Mouse (Mus musculus) granulocyte monocyte progenitor cell, adult 5-6 weeks (primary cell): Measurements from ENCODE around the gene Ihh. TPM values are rescaled to one million over a fixed set of nuclear protein-coding genes. Genes with fewer than 3 reads are reported as not detected.

ENCODE experiments used
- ATAC-seq: replicated peaks from 2 replicates; pipeline ENCODE4 v1.8.0; 2016; ENCODE audit warnings: mild to moderate bottlenecking, moderate TSS enrichment, inconsistent platforms; ENCODE audit not compliant: poor library complexity, severe bottlenecking
- total RNA-seq, 2 experiments: library from RNA; stranded (forward) in 1 of 2; stranded (reverse) in 1 of 2; fragments of 200-712, 200-1000 nt in 1 of 2; fragments of >200 nt in 1 of 2; fragmentation: Nextera tagmentation in 1 of 2; gene quantifications; 2 replicates each; pipeline ENCODE4 v1.2.3; 2014 to 2017

Gene Ihh
- total RNA-seq (2014; fragmentation: Nextera tagmentation) (not detected in 2 replicates), total RNA-seq (2017) (not detected in 2 replicates)

DNA sequence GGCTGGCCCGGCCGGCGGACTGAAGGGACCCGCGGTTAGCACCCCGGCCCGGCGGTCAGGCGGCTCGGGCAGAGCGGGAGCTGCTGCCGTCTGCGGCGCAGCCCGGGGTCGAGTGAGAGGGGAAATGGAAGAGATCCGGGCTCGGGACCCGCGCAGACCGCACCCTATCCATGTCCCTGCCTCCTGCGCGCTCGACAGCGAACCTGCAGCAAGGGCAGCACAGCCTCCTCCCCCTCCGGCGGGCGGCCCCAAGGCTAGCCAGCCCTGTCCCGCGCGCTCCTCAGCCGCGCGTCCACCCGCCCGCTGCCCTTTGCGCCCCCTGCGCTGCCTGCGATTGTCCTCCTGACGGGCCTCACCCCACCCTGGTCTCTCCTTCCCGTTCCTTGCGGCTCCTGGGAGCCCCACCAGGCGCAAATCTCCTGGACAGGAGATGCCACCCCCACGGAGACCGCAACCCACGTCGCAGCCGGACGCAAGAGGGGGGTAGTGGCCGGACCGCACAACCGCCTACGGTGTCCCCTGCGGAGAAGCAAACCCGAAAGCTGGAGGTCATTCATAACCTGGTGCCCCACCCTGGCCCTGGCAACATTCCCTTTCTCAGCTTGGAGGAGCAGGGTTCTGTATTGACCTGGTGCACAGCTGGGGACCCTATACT is at the start of gene Ihh:
Gene Ihh, minus strand, starts transcription at position 117 of the 655 bp plus-strand sequence.
- no peak for ATAC-seq

DNA sequence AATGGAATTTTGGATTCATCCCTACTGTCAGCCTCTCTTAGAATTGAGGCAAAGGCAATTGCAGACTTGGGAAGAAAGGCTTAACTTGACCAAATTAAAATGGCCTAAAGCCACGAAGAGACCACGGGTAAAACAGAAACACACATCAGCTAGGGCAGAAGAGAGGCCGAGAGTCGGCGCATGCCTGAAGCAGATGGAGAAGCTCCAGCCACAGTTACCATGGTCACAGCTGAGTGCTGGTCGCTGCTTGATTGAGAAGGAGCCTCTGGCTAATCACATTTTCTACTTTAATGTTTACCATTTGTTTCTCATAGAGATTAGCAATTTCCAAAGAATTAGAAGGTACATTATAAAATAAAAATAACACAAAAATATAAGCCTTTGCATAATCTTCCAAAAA is 49.7 kb upstream of the Ihh start:
- no peak for ATAC-seq

DNA sequence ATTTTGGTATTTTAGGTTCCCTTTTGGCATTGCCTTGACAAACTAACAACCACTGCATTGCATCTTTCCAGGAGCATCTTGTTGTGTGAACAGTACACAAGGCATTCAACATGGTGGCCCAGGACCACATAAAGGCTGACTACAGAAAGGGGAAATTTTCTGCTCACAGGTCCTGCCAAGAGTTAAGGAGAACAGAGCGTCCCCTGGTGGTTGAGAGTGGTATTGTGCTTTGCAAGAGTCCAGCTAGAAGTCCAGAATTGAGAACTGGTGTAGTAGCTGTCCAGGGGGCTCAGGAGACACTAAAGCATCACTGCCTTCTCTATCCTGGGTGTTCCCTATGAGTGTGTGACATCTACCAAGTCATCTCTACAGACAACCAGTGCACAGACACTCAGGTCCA is 49.0 kb upstream of the Ihh start:
- peak; percentile 40 for ATAC-seq

DNA sequence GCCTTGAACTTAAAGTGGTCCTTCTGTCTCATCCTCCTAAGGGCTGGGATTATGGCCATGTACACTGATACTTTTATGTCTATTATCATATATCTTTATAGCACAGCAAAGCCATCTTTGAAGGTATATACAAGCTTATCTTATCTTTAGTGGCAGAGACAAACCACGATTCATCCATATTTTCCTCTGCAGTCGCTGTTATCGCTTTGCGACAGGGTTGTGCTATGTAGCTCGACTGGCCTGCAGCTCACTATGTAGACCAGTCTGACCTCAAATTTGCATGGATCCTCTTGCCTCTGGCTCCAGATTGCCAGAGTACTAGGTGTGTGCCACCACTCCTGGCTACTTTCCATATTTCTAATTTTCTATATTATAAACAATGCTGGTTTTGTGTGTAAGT is 47.7 kb upstream of the Ihh start:
- ATAC-seq = no peak

DNA sequence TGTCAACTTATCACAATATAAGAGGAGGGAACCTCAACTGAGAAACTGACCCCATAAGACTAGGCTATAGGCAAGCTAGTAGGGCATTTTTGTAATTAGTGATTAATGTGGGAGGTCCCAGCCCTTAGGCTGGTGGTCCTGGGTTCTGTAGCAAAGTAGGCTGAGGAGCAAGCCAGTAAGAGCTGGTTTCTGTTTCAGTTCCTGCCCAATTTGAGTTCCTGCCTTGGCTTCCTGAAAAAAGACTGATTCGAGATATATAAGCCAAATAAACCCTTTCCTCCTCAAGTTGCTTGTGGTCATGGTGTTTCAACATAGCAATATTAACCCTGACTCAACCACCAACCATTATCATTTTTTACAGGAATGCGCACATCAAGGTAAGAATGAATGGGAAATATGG is 45.8 kb upstream of the Ihh start:
- ATAC-seq = peak; percentile 87

DNA sequence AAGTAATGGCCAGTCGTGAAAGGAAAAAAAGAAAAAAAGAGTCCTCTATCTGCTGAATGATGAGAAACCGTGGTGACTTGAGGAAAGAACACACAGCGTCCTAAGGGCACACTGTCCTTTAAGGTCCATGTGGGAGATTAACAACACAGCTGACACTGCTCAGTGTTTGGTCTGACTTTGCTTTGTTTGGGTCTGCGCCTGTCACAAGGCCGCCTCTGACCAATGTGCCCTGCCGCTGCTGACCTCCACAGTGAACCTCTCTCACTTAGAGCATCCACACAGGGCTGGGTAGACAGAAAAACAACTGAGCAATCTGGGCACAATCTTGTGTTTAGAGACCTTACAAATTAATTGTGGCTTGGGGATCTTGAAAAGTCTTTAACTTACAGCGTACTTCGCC is 25.5 kb upstream of the Ihh start:
- no peak for ATAC-seq

DNA sequence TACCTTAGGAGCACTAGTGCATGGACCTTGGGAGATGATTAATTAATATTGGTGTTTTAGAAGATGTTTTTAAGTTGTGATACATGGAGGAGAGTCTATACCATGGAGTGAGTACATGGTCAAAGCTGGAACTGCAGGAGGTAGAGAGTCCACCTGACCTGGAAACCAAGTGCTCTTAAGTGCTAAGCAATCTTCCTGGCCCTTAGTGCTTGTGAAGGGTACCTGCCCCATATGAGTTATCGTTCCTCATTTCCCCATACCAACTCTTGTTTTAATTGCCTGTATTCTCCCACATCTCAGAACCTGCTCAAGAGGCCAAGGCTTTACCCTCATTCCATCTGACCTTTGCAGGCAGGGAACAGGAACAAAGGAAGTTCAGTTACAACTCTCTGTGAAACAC is 24.5 kb upstream of the Ihh start:
- no peak for ATAC-seq

DNA sequence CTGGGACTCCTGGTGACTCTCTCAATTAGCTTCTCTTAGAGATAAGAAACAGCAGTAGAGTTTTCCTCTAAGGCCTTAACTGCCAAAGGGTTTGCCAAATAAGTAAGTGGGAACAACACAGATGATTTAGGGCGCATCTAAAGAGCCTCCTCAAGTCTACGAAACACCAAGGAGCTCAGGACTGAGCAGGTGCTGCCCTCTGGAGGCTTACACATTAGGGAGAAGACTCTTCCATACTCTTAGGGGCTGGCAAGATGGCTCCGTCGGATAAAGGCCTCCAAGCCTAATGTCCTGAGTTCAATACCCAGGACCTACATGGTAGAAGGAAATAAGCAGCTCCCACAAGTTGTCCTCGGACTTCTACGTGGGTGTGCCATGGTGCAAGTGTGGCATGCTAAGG is 22.1 kb upstream of the Ihh start:
- ATAC-seq = no peak

DNA sequence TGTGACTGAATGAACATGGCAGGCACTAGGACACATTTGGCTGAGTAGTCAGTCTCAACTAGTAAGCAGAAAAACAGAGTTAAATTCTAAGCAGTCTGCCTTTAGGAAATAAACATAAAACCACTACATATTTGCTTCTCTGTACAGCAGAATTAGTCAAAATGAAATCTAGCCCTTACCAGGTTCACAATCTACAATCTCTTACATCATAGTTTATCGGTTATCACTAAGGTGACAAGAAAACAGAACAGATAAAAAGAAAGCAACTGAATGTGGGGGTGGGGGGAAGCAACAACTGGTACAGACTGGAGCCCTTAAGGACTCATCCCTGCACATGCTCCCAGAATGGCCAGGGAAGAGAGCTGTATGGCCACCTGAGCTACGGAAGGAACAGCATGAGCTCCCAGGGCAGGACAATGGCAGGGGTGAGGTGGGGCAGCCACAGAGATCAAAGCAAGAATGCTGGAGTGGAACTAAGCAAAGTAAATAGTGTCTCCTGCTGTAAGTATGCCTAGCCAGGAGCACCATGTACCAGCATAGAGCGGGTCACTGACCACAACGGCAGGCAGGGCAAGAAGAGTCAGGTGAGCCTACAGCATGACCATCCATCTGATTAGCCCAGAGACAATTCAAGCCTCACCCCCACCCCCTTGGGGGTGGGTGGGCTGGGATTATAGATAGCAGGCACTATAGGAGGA is 20.0 kb upstream of the Ihh start:
- no peak for ATAC-seq

DNA sequence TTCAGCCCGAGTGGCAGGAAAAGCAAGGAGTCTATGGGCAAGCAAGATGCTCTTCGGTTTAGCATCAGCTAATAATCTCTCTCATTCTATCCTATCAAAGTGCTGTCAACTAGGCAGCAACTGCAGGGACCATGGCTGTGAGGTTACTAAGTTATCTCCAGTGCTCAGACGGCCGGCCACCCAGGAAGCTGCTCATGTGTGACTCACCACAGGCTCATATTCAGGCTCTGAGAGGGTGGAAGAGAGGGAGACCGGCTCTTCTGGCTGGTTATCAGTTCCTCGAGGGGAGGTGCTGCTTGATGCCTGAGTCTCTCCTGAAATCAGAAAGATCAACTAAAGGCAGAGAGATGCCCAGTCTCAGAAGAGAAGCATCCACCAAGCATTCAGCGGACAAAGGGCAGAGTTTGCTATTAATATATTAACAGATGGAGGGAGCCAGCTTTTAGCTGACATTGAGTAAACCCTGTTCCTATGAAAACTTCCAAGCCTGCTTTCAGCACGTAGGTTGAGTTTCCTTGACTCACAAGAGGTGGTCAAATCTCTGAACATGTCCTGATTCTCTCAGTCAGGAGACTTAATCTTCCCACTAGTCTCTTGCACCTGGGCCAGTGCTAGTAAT is 16.6 kb upstream of the Ihh start:
- ATAC-seq = no peak

DNA sequence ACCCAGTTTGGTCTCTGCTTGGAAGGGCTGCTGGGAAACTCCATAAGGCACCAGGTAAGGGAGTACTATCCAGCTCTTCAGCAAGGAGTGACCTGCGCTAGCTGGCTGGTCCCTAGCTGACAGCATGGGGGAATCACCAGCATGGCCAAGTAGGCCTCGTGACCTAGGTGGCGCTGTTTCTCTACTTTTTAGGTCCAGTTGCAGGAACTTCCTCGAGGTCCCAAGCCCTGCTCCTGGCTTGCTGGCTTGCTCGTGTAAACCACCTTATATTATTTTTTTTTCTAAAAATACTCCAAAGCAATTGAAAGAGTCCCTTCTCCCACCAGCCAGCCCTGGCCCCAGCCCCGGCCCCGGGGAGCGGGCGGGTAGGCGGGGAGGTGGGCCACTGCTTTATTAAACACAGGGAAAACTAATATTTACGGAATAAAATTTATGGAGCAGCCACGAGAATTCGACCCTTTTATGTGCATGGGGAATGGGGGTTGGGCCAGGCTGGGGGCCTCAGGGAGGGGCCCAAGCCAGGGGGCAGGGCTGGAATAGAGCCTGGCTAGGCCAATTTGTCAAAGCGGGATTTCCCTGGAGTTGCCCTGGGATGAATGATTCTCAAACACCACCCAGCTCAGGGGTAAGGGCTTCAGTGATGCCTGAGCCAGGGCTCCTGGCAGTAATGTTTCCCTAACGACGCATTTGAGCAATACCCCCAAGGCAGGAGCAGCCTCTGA is 13.2 kb upstream of the Ihh start:
- peak; percentile 68 for ATAC-seq

DNA sequence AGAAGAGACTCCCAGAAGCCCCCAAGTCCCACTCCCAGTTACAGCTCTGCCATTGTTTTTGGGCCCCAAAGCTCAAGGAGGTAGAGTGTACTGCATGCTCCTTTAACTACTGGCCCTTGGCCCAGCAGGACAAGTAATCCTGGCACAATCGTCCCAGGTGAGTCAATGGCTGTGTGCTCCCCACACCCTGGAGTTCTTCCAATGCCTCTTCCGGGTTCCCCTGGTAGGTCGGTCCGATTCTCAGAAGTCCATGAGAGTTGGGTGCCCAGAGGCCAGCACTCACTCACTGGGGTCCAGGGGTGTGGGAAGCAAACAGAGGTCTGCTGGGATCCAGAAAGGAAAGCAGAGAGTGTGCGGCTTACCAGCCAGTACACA is 11.4 kb upstream of the Ihh start:
- ATAC-seq = no peak

DNA sequence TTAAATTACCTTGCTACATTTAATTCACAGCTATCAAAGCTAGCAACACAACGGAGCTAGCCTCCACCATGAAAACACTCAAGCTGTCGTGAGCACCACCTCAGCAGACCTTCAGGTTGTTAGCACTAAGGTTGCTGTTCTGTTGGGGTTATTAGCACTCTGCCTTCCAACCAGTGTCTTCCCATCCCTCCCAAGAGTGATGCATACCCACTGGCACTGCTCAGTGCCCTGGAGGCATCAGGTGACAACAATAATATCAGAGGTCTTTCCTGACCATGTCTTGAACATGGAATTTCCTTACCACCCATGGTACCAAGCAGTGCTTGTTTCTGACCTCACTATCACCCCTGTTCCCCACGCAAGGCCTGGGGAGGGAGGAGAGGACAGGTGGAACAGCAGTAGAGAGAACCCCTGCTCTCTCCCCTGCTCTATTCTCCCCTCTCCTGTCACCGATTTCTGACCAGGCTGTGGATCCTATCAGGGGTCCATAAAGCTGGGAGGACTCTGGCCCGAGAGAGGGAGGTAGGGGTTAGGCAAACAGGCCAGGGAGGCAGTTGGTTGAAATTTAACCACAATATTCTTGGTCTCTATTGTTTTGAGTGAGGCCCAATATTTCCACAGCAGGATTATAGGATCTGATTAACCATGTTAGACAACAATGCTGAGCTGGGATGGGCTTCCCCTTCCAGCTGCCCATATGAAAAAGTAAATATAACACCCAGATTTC is 10.8 kb upstream of the Ihh start:
- no peak for ATAC-seq

DNA sequence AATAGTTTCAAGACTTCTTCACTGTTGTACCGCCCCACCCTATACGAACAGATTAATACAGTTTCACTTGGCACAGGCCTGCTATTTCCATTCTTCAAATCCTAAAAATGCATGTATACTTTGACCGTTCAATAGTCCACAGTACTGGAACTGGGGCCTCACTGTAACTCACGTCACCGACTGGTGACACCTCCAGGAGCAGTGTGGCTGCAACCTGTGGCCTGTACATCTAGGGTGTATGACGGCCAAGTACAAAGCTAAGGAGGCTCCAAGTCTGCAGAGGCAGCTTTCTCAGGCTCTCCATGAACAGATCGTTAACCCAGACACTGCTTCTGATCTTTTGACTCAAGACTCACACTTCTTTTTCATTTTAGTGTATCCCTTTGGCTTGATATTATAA is 10.2 kb upstream of the Ihh start:
- ATAC-seq = no peak

DNA sequence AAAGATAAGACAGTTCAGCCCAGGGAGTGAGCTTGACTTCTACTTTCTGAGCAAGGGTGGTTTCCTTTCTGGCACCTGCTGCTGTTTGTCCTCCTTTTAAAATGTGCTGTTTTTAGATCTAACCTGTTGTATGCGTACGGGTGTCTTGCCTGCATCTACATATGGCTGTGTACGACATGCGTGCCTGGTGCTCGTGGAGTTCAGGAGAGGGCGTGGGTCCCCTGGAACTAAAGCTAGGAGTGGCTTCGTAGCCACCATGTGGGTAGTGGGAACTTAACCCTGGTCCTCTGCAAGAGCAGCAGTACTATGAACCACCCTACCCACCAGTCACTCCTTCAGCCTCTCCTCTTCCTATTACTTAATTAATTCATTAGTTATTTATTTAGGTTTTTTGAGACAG is 8.6 kb upstream of the Ihh start:
- ATAC-seq = no peak

DNA sequence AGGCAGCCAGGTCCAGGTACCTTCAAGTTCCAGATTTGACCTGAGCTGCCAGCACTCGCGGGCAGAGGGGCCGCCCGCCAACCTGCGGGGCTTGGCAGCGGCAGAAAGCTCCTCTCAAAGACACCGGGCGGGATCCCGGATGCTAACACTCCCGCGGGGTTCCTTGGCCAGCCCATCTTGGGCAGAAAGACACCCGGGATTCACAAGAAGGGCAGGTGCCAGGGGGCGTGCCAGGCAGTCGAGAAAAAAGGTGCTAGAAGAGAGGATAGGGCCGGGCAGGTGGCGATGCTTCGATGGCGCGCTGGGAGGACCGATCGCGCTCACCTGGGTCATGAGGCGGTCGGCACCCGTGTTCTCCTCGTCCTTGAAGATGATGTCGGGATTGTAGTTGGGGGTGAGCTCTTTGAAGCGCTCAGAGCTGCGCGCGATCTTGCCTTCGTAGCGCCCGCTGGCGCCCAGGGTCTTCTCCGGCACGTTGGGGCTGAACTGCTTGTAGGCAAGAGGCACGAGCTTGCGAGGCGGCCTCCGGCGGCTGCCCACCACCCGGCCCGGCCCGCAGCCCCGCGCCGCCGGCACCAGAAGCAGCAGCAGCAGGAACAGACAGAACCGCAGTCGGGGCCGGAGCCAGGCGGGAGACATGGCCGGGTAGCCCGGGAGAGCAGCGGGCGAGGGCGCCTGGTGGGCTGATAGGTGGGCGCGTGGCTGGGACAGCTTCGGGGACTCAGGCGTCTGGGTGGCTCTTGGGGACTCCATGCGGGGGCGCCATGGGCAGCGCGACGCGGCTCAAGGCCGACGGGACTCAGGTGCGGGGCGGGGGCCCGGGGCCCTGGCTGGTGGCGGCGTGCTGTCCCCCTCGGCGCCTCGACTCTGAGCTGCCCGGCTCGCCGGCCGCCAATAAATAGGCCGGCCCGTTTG is 639 bp downstream of the Ihh start:
- ATAC-seq = no peak

DNA sequence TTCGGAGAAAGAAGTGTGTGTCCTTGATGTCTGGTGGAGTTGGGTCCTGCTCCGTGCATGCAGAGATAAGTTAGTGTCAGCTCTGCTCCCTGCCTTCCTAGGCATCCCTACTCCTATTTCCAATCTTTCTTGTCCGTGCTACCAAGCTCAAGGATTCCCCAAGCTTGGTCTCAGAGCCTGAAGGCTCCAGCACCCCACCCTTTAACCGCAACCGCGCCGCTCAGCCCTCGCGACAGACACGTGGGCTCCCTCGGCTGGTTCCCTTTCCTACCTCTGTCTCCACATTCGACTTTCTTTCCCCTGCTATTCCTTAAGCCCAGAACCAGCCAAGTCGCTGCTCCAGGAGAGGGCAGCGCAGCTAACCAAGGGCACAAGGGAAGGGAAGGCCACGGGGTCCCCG is 1.4 kb downstream of the Ihh start:
- ATAC-seq = no peak; the same call in 1 of the 2 replicates

DNA sequence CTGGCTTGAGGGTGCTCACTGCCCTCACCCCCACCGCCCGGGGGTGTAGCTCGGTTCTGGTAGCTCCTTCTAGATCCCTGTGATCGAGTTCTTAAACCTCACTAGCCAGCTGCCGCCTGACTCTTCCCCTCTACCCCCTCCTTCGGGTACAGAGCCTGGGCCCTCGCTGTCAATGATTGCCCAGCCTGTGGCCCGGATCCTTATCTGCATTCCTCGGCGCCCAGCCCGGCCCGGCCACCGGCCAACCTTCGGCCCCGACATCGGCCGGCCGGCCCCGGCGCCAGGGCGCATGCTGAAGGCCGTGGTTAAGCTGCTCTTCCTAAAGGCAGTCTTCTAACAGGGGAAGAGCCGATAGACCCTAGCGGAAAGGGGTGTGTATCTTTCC is 1.8 kb downstream of the Ihh start:
- ATAC-seq = no peak
